Mouse (Mus musculus): ENCODE data around the gene Crispld2. TPM values are rescaled to one million over a fixed set of nuclear protein-coding genes. Genes with fewer than 3 reads are reported as not detected.

Crispld2 gene
- total RNA-seq (2012; rRNA removed) (1.5 and 2.2 TPM in 2 replicates), polyA plus RNA-seq (2012; ENCODE audit: insufficient read depth in 1 of 2, insufficient read length in 2 of 2, low read depth in 1 of 2, low replicate concordance in 2 of 2, missing spikeins in 1 of 2) (1 to 10 TPM in 1 of 2 experiments, not detected in 1; 1.7 TPM)

GRCm38 (mm10) chr8:119992249-119992648 lies at the start of gene Crispld2:
Gene Crispld2 (plus strand): TSS chr8:119992438.
- Histone ChIP-seq H3K4me3 (ENCODE audit: control insufficient read depth in 1 of 2, insufficient read depth in 1 of 2, low read depth in 2 of 2, low read length in 2 of 2) (no peak within 1 kb of the TSS), H3K4me1 (ENCODE audit: control insufficient read depth in 1 of 2, insufficient read depth in 2 of 2, low read length in 2 of 2) (no peaks in the 10 kb centered on the region), H3K9me3 (replicated peaks; ENCODE audit: insufficient read depth, low read length) (no peaks in the 10 kb centered on the region), H3K9ac (ENCODE audit: control insufficient read depth, low read depth, low read length, poor library complexity, severe bottlenecking) (no peak within 1 kb of the TSS), H3K36me3 (ENCODE audit: control insufficient read depth in 1 of 2, insufficient read depth in 2 of 2, low read length in 2 of 2) (no peaks in the 10 kb centered on the region), H3K79me2 (ENCODE audit: control insufficient read depth, insufficient read depth, low read length, poor library complexity) (no peaks in the 10 kb centered on the region), H3K27ac (ENCODE audit: control insufficient read depth, low read depth, low read length) (no peak within 1 kb of the TSS), H3K27me3 (ENCODE audit: control insufficient read depth in 1 of 2, insufficient read depth in 2 of 2, low read length in 2 of 2) (peaks cover 0 to 3% of the 10 kb centered on the region in 2 experiments; a peak in 1 of 4 replicates)
- TF ChIP-seq CHD1 (IDR thresholded peaks at IDR 0.05; ENCODE audit: low read depth, low read length) (no peak), TCF12 (IDR thresholded peaks at IDR 0.05; ENCODE audit: low read depth, low read length) (no peak), CTCF (IDR thresholded peaks at IDR 0.05 in 2 of 3, conservative IDR thresholded peaks at IDR 0.05 in 1 of 3; ENCODE audit: control insufficient read depth in 1 of 3, insufficient read depth in 1 of 3, low read depth in 2 of 3, low read length in 3 of 3, poor library complexity in 1 of 3, severe bottlenecking in 1 of 3) (no peak), GABPA (IDR thresholded peaks at IDR 0.05; ENCODE audit: low read depth, low read length) (no peak), POLR2AphosphoS2 (IDR thresholded peaks at IDR 0.05; ENCODE audit: low read length) (no peak), NRF1 (IDR thresholded peaks at IDR 0.05; ENCODE audit: insufficient read depth, low read depth, low read length, poor library complexity, severe bottlenecking) (no peak), KAT2A (conservative IDR thresholded peaks at IDR 0.05; ENCODE audit: low read depth, low read length) (no peak), MYB (IDR thresholded peaks at IDR 0.05; ENCODE audit: low read depth, low read length) (no peak), UBTF (IDR thresholded peaks at IDR 0.05; ENCODE audit: borderline replicate concordance, insufficient read depth, low read depth, low read length) (no peak), BHLHE40 (IDR thresholded peaks at IDR 0.05; ENCODE audit: borderline replicate concordance, low read depth, low read length) (no peak), EP300 (IDR thresholded peaks at IDR 0.05; ENCODE audit: low read depth in 1 of 2, low read length in 2 of 2) (no peak), CHD2 (IDR thresholded peaks at IDR 0.05; ENCODE audit: low read length) (no peak), MAZ (IDR thresholded peaks at IDR 0.05; ENCODE audit: low read depth, low read length) (no peak), ELF1 (IDR thresholded peaks at IDR 0.05; ENCODE audit: low read depth, low read length) (no peak), NELFE (IDR thresholded peaks at IDR 0.05; ENCODE audit: low read depth, low read length) (no peak), MXI1 (IDR thresholded peaks at IDR 0.05; ENCODE audit: low read depth, low read length) (no peak)
- DNase-seq (ENCODE audit: low read depth, low spot score), result no peak

DNA sequence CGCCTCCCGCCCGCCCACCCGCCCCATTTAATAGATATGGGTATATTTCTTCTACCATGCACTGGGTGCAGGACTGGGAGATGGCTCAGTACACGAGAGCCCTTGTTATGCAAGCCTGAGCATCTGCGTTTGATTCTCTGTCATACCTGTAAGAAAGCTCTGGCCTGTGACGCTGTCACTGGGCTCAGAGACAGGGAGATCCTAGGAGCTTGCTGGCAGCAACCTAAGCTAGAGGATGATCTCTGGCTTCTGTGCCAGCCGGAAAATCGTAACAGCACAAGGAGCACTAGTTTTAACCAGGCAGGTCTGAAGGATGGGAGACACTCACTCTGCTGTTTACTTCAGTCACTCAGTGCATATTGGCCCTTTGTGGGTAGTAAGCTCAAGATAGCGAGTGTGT lies 48.6 kb upstream of the Crispld2 start:
- H3K9me3 ChIP-seq (replicated peaks; ENCODE audit: insufficient read depth, low read length), result no peaks in the 10 kb centered on the region
- H3K36me3 ChIP-seq (ENCODE audit: control insufficient read depth in 1 of 2, insufficient read depth in 2 of 2, low read length in 2 of 2), result peaks cover 0 to 25% of the 10 kb centered on the region in 2 experiments; a peak in 2 of 4 replicates
- peaks cover 25% of the 10 kb centered on the region for H3K79me2 ChIP-seq (ENCODE audit: control insufficient read depth, insufficient read depth, low read length, poor library complexity)
- TF ChIP-seq TBP (IDR thresholded peaks at IDR 0.05; ENCODE audit: low read depth, low read length) (no peak), ETS1 (IDR thresholded peaks at IDR 0.05; ENCODE audit: low read depth, low read length) (no peak), E2F4 (IDR thresholded peaks at IDR 0.05; ENCODE audit: borderline replicate concordance, low read depth, low read length) (no peak), POLR2A (IDR thresholded peaks at IDR 0.05; ENCODE audit: control insufficient read depth in 1 of 2, insufficient read depth in 1 of 2, low read depth in 1 of 2, low read length in 2 of 2, poor library complexity in 1 of 2) (no peak), MAZ (IDR thresholded peaks at IDR 0.05; ENCODE audit: low read depth, low read length) (no peak), HCFC1 (IDR thresholded peaks at IDR 0.05; ENCODE audit: low read depth, low read length) (no peak), MXI1 (IDR thresholded peaks at IDR 0.05; ENCODE audit: low read depth, low read length) (no peak), CHD1 (IDR thresholded peaks at IDR 0.05; ENCODE audit: low read depth, low read length) (no peak), BHLHE40 (IDR thresholded peaks at IDR 0.05; ENCODE audit: borderline replicate concordance, low read depth, low read length) (no peak), NELFE (IDR thresholded peaks at IDR 0.05; ENCODE audit: low read depth, low read length) (no peak), MYB (IDR thresholded peaks at IDR 0.05; ENCODE audit: low read depth, low read length) (no peak), MYC (IDR thresholded peaks at IDR 0.05; ENCODE audit: low read depth, low read length) (no peak), RCOR1 (IDR thresholded peaks at IDR 0.05; ENCODE audit: low read depth, low read length) (no peak), CHD2 (IDR thresholded peaks at IDR 0.05; ENCODE audit: low read length) (no peak), USF2 (IDR thresholded peaks at IDR 0.05; ENCODE audit: borderline replicate concordance in 1 of 2, insufficient read depth in 1 of 2, low read depth in 1 of 2, low read length in 2 of 2) (no peak), ZC3H11A (IDR thresholded peaks at IDR 0.05; ENCODE audit: low read depth, low read length) (no peak), RAD21 (IDR thresholded peaks at IDR 0.05; ENCODE audit: low read depth, low read length) (no peak), ELF1 (IDR thresholded peaks at IDR 0.05; ENCODE audit: low read depth, low read length) (no peak), TAL1 (IDR thresholded peaks at IDR 0.05; ENCODE audit: low read length) (no peak)
- DNase-seq (ENCODE audit: low read depth, low spot score), result no peak
- no peak overlapping the region for H3K27ac ChIP-seq (ENCODE audit: control insufficient read depth, low read depth, low read length)
- H3K4me1 ChIP-seq (ENCODE audit: control insufficient read depth in 1 of 2, insufficient read depth in 2 of 2, low read length in 2 of 2), result no peaks in the 10 kb centered on the region
- H3K27me3 ChIP-seq (ENCODE audit: control insufficient read depth in 1 of 2, insufficient read depth in 2 of 2, low read length in 2 of 2), result no peaks in the 10 kb centered on the region
- no peak overlapping the region for H3K9ac ChIP-seq (ENCODE audit: control insufficient read depth, low read depth, low read length, poor library complexity, severe bottlenecking)
- H3K4me3 ChIP-seq (ENCODE audit: control insufficient read depth in 1 of 2, insufficient read depth in 1 of 2, low read depth in 2 of 2, low read length in 2 of 2), result no peak overlapping the region

All from MEL (cell line).